Mouse (Mus musculus): Measurements from ENCODE around the gene Ogdh. TPM values are rescaled to one million over a fixed set of nuclear protein-coding genes. Genes with fewer than 3 reads are reported as not detected.

Ogdh gene
- total and polyA plus RNA-seq, 3 experiments, result 91.8 to 118 (median 94.9) TPM

DNA sequence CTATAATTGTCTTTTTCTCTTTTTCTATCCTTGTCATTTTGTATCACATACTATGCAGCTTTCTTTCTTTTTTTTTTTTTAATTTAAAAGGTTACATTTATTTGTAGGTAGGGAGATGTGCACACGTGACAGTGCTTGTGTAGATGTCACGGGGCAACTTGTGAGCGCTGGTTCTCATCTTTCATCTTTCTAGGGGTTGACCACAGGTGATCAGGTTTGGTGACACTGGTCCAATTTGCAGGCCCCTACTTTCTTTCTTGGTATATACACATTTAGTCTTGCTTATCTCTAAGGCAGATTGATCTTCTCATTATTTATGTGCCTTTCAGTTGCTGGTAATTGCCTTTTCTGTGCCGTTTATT, 1.5 kb downstream of the Ogdh start:
- Histone ChIP-seq H3K9ac (ENCODE audit: control insufficient read depth, low read depth, low read length, poor library complexity, severe bottlenecking) (peak overlapping the region; percentile 49), H3K9me3 (replicated peaks; ENCODE audit: insufficient read depth, low read length) (no peaks in the 10 kb centered on the region), H3K36me3 (ENCODE audit: control insufficient read depth in 1 of 2, insufficient read depth in 2 of 2, low read length in 2 of 2) (peaks cover 12 to 39% of the 10 kb centered on the region in 2 experiments), H3K4me1 (ENCODE audit: control insufficient read depth in 1 of 2, insufficient read depth in 2 of 2, low read length in 2 of 2) (peaks cover 18 to 20% of the 10 kb centered on the region in 2 experiments), H3K79me2 (ENCODE audit: control insufficient read depth, insufficient read depth, low read length, poor library complexity) (peaks cover 36% of the 10 kb centered on the region), H3K4me3 (ENCODE audit: control insufficient read depth in 1 of 2, insufficient read depth in 1 of 2, low read depth in 2 of 2, low read length in 2 of 2) (peak overlapping the region; percentile 82 to 85), H3K27me3 (ENCODE audit: control insufficient read depth in 1 of 2, insufficient read depth in 2 of 2, low read length in 2 of 2) (no peaks in the 10 kb centered on the region), H3K27ac (ENCODE audit: control insufficient read depth, low read depth, low read length) (peak overlapping the region; percentile 55; the same call in 1 of the 2 replicates)
- no peak for TF ChIP-seq TCF12 (IDR thresholded peaks at IDR 0.05; ENCODE audit: low read depth, low read length)
- TF ChIP-seq ZNF384 (IDR thresholded peaks at IDR 0.05; ENCODE audit: low read depth, low read length), result no peak
- no peak for TF ChIP-seq MXI1 (IDR thresholded peaks at IDR 0.05; ENCODE audit: low read depth, low read length)
- no peak for TF ChIP-seq ZC3H11A (IDR thresholded peaks at IDR 0.05; ENCODE audit: low read depth, low read length)
- no peak for TF ChIP-seq CTCF (IDR thresholded peaks at IDR 0.05 in 2 of 3, conservative IDR thresholded peaks at IDR 0.05 in 1 of 3; ENCODE audit: control insufficient read depth in 1 of 3, insufficient read depth in 1 of 3, low read depth in 2 of 3, low read length in 3 of 3, poor library complexity in 1 of 3, severe bottlenecking in 1 of 3)
- TF ChIP-seq NRF1 (IDR thresholded peaks at IDR 0.05; ENCODE audit: insufficient read depth, low read depth, low read length, poor library complexity, severe bottlenecking), result no peak
- no peak for TF ChIP-seq UBTF (IDR thresholded peaks at IDR 0.05; ENCODE audit: borderline replicate concordance, insufficient read depth, low read depth, low read length)
- TF ChIP-seq ELF1 (IDR thresholded peaks at IDR 0.05; ENCODE audit: low read depth, low read length), result no peak
- TF ChIP-seq MYB (IDR thresholded peaks at IDR 0.05; ENCODE audit: low read depth, low read length), result no peak
- TF ChIP-seq POLR2A (IDR thresholded peaks at IDR 0.05; ENCODE audit: control insufficient read depth in 1 of 2, insufficient read depth in 1 of 2, low read depth in 1 of 2, low read length in 2 of 2, poor library complexity in 1 of 2), result no peak
- TF ChIP-seq NELFE (IDR thresholded peaks at IDR 0.05; ENCODE audit: low read depth, low read length), result no peak
- DNase-seq (ENCODE audit: low read depth, low spot score), result peak; percentile 25

DNA sequence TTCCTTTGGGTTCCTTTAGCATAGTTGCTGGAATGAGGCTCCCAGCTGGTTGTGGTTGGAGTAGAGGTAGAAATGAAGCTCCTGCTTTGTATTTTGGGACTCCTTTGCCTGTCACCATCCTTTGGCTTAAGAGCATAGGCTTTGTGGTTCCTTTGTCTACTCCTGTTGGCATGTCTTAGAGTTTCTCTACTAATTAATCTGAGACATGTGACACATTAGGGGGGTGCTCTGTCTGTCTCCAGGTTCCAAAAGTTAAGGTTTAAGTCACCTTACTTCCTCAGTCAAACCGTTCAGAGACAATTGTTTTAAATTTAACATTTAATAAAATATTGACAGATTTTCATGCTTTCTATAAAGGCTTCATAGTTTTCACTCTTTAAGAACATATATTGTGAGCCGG, 2.2 kb downstream of the Ogdh start:
- H3K9me3 ChIP-seq (replicated peaks; ENCODE audit: insufficient read depth, low read length), result no peaks in the 10 kb centered on the region
- no peak for TF ChIP-seq CHD2 (IDR thresholded peaks at IDR 0.05; ENCODE audit: low read length)
- no peak for TF ChIP-seq POLR2AphosphoS2 (IDR thresholded peaks at IDR 0.05; ENCODE audit: low read length)
- TF ChIP-seq MYC (IDR thresholded peaks at IDR 0.05; ENCODE audit: low read depth, low read length), result no peak
- TF ChIP-seq MAZ (IDR thresholded peaks at IDR 0.05; ENCODE audit: low read depth, low read length), result no peak
- TF ChIP-seq MAX (IDR thresholded peaks at IDR 0.05; ENCODE audit: low read length), result no peak
- no peak for TF ChIP-seq EP300 (IDR thresholded peaks at IDR 0.05; ENCODE audit: low read depth in 1 of 2, low read length in 2 of 2)
- TF ChIP-seq BHLHE40 (IDR thresholded peaks at IDR 0.05; ENCODE audit: borderline replicate concordance, low read depth, low read length), result no peak
- TF ChIP-seq ELF1 (IDR thresholded peaks at IDR 0.05; ENCODE audit: low read depth, low read length), result no peak
- TF ChIP-seq MEF2A (IDR thresholded peaks at IDR 0.05; ENCODE audit: extremely low read depth, insufficient replicate concordance, low read depth, low read length, poor library complexity, severe bottlenecking), result no peak
- no peak for TF ChIP-seq ETS1 (IDR thresholded peaks at IDR 0.05; ENCODE audit: low read depth, low read length)
- no peak for TF ChIP-seq MAFK (IDR thresholded peaks at IDR 0.05; ENCODE audit: borderline replicate concordance, low read depth, low read length)
- no peak for TF ChIP-seq USF1 (IDR thresholded peaks at IDR 0.05; ENCODE audit: low read depth, low read length)
- TF ChIP-seq NELFE (IDR thresholded peaks at IDR 0.05; ENCODE audit: low read depth, low read length), result no peak
- TF ChIP-seq GABPA (IDR thresholded peaks at IDR 0.05; ENCODE audit: low read depth, low read length), result no peak
- TF ChIP-seq SMC3 (IDR thresholded peaks at IDR 0.05; ENCODE audit: low read depth, low read length), result no peak
- TF ChIP-seq E2F4 (IDR thresholded peaks at IDR 0.05; ENCODE audit: borderline replicate concordance, low read depth, low read length), result no peak
- no peak for TF ChIP-seq RAD21 (IDR thresholded peaks at IDR 0.05; ENCODE audit: low read depth, low read length)
- no peak for TF ChIP-seq GATA1 (IDR thresholded peaks at IDR 0.05; ENCODE audit: low read depth, low read length)
- no peaks in the 10 kb centered on the region for H3K27me3 ChIP-seq (ENCODE audit: control insufficient read depth in 1 of 2, insufficient read depth in 2 of 2, low read length in 2 of 2)
- no peak for DNase-seq (ENCODE audit: low read depth, low spot score)
- H3K9ac ChIP-seq (ENCODE audit: control insufficient read depth, low read depth, low read length, poor library complexity, severe bottlenecking), result no peak overlapping the region
- peaks cover 18 to 20% of the 10 kb centered on the region in 2 experiments for H3K4me1 ChIP-seq (ENCODE audit: control insufficient read depth in 1 of 2, insufficient read depth in 2 of 2, low read length in 2 of 2)
- peaks cover 16 to 39% of the 10 kb centered on the region in 2 experiments for H3K36me3 ChIP-seq (ENCODE audit: control insufficient read depth in 1 of 2, insufficient read depth in 2 of 2, low read length in 2 of 2)
- H3K27ac ChIP-seq (ENCODE audit: control insufficient read depth, low read depth, low read length), result no peak overlapping the region
- H3K4me3 ChIP-seq (ENCODE audit: control insufficient read depth in 1 of 2, insufficient read depth in 1 of 2, low read depth in 2 of 2, low read length in 2 of 2), result no peak overlapping the region
- peaks cover 36% of the 10 kb centered on the region for H3K79me2 ChIP-seq (ENCODE audit: control insufficient read depth, insufficient read depth, low read length, poor library complexity)
